Mouse (Mus musculus): ENCODE measurements around the gene Polr1c.

DNA sequence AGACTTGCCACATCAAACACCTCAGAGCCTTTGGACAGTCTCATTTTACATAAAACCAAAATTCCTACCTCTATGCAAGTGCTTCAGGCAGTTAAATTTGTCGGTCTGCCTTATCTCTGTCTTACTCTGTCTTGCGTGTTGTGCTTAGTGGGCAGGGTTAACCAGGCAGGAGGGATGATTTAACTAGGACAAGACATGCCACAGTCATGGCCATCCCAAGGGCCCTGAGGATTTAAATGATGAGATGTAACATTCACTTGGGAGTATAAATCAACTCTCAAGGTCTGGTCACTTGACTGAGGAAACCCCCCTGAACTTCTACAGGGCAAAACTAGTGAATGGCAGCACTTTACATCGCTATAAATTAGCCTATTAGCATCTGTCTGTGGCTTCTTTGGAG, 26.3 kb downstream of the Polr1c start:
- TF ChIP-seq CTCF (conservative IDR thresholded peaks at IDR 0.05; ENCODE audit: insufficient read depth, insufficient read length, low read depth, low read length) (no peak), POLR2A (IDR thresholded peaks at IDR 0.05; ENCODE audit: low read depth, low read length) (no peak)
